Mouse (Mus musculus) liver, embryonic 16.5 days (tissue): Measurements from ENCODE around the gene Kdm2b. TPM values are rescaled to one million over a fixed set of nuclear protein-coding genes. Genes with fewer than 3 reads are reported as not detected.

Source experiments
- ATAC-seq: fragments of 200-750 bp; cut with Nextera tagmentation; 2 replicates; pipeline ENCODE4 v1.8.0; 2017; ENCODE audit warnings: low read depth, mild to moderate bottlenecking, moderate number of reproducible peaks, moderate library complexity
- H3K27ac ChIP-seq: fragments of 300-500 bp; sonication (generic); 2 replicates; pipeline ENCODE4 v1.5.1; 2014; ENCODE audit warnings: mild to moderate bottlenecking, low read length
- H3K27me3 ChIP-seq: fragments of 300-500 bp; sonication (generic); 2 replicates; pipeline ENCODE4 v1.6.1; 2014; ENCODE audit warnings: low read depth, low read length, mixed read lengths; ENCODE audit not compliant: control insufficient read depth, insufficient read depth
- H3K36me3 ChIP-seq: fragments of 300-500 bp; sonication (generic); 2 replicates; pipeline ENCODE4 v1.6.1; 2014; ENCODE audit warnings: mild to moderate bottlenecking; ENCODE audit not compliant: control insufficient read depth, insufficient read depth
- H3K4me1 ChIP-seq: fragments of 300-500 bp; sonication (generic); 2 replicates; pipeline ENCODE4 v1.6.1; 2014; ENCODE audit warnings: low read depth, low read length, mixed read lengths; ENCODE audit not compliant: control insufficient read depth
- H3K4me2 ChIP-seq: fragments of 300-500 bp; sonication (generic); 2 replicates; pipeline ENCODE4 v1.6.1; 2014; ENCODE audit warnings: low read depth, low read length, mixed read lengths
- H3K4me3 ChIP-seq: fragments of 300-500 bp; sonication (generic); 2 replicates; pipeline ENCODE4 v1.5.1; 2014; ENCODE audit warnings: low read depth, mild to moderate bottlenecking, low read length
- H3K9ac ChIP-seq: fragments of 300-500 bp; sonication (generic); 2 replicates; pipeline ENCODE4 v1.6.1; 2014; ENCODE audit warnings: low read depth, low read length
- H3K9me3 ChIP-seq: fragments of 300-500 bp; sonication (generic); replicated peaks from 2 replicates; pipeline ENCODE4 v1.6.1; 2016; ENCODE audit warnings: low read length; ENCODE audit not compliant: control insufficient read depth
- WGBS: fragments of 180-500 bp; shearing (Covaris S2); extraction: QIAGEN DNeasy Blood & Tissue Kit; methylation state at CpG from one replicate; pipeline ENCODE4 v1.1.7; 2014; ENCODE audit not compliant: insufficient replicate concordance; 5-methylcytosine and 5-hydroxymethylcytosine counted together
- polyA plus RNA-seq: library from polyadenylated mRNA; unstranded; fragments of >200 nt; fragmentation: Nextera tagmentation; extraction: Ambion mirVana; gene quantifications from 2 replicates; pipeline ENCODE4 v1.2.1, GENCODE M21; 2015

Gene Kdm2b
- polyA plus RNA-seq, 1 experiment from 2014 or later = 14.4 TPM

GRCm38 (mm10) chr5:122968322-122968721 is 21.3 kb downstream of the Kdm2b start:
- H3K9ac ChIP-seq = no peak overlapping the region
- H3K36me3 ChIP-seq = no peaks in the 10 kb centered on the region
- H3K4me2 ChIP-seq = no peak overlapping the region
- H3K4me3 ChIP-seq = no peak overlapping the region
- peaks cover 9% of the 10 kb centered on the region for H3K4me1 ChIP-seq
- H3K9me3 ChIP-seq = no peaks in the 10 kb centered on the region
- no peak for ATAC-seq
- no peaks in the 10 kb centered on the region for H3K27me3 ChIP-seq
- 31% methylated on average over 4 of the region's 4 CpGs for WGBS
- H3K27ac ChIP-seq = no peak overlapping the region

- Histone ChIP-seq H3K27ac (no peak overlapping the region), H3K4me3 (no peak overlapping the region), H3K4me1 (no peaks in the 10 kb centered on the region), H3K36me3 (no peaks in the 10 kb centered on the region), H3K27me3 (no peaks in the 10 kb centered on the region), H3K4me2 (no peak overlapping the region), H3K9ac (no peak overlapping the region), H3K9me3 (no peaks in the 10 kb centered on the region)
- WGBS = 38% methylated on average over 11 of the region's 11 CpGs
- ATAC-seq = no peak
Measured at GRCm38 (mm10) chr5:122965427-122965826, 24.2 kb downstream of the Kdm2b start.

GRCm38 (mm10) chr5:122964853-122965252 is 24.8 kb downstream of the Kdm2b start:
- no peak for ATAC-seq
- H3K4me1 ChIP-seq = no peaks in the 10 kb centered on the region
- H3K4me3 ChIP-seq = no peak overlapping the region
- no peak overlapping the region for H3K27ac ChIP-seq
- no peak overlapping the region for H3K4me2 ChIP-seq
- H3K27me3 ChIP-seq = no peaks in the 10 kb centered on the region
- no peaks in the 10 kb centered on the region for H3K36me3 ChIP-seq
- H3K9me3 ChIP-seq = no peaks in the 10 kb centered on the region
- WGBS = 57% methylated on average over 6 of the region's 6 CpGs
- no peak overlapping the region for H3K9ac ChIP-seq

- Histone ChIP-seq H3K4me1 (no peaks in the 10 kb centered on the region), H3K27me3 (no peaks in the 10 kb centered on the region), H3K9ac (no peak overlapping the region), H3K36me3 (no peaks in the 10 kb centered on the region), H3K4me3 (no peak overlapping the region), H3K4me2 (no peak overlapping the region), H3K27ac (no peak overlapping the region), H3K9me3 (no peaks in the 10 kb centered on the region)
- 57% methylated on average over 3 of the region's 3 CpGs for WGBS
- no peak for ATAC-seq
Measured at GRCm38 (mm10) chr5:122961905-122962304, 27.7 kb downstream of the Kdm2b start.

DNA sequence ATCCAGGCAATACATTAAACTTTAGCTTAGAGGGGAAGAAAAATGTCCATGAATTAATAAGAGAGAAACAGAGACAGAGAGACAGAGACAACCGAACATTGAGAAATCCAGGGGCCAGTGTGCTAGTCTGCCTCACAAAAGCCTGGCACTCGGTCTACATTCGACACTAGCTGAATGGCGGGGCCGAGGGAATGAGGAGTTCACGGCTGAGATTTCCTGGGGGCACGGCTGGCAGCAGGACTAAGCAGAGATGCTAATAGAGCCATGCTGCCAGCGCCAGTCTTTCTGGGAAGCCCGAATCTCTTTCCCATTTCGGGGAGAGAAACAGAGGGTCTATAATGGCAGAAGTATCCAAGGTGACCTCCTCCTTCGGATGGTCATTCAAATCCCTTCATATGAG is 30.2 kb downstream of the Kdm2b start:
- no peak overlapping the region for H3K4me3 ChIP-seq
- H3K36me3 ChIP-seq = no peaks in the 10 kb centered on the region
- peaks cover 3% of the 10 kb centered on the region; the same call in 1 of the 2 replicates for H3K27me3 ChIP-seq
- no peak for ATAC-seq
- H3K9me3 ChIP-seq = no peaks in the 10 kb centered on the region
- no peak overlapping the region for H3K9ac ChIP-seq
- H3K4me1 ChIP-seq = no peaks in the 10 kb centered on the region
- no peak overlapping the region for H3K27ac ChIP-seq
- 74% methylated on average over 11 of the region's 11 CpGs for WGBS
- H3K4me2 ChIP-seq = no peak overlapping the region

DNA sequence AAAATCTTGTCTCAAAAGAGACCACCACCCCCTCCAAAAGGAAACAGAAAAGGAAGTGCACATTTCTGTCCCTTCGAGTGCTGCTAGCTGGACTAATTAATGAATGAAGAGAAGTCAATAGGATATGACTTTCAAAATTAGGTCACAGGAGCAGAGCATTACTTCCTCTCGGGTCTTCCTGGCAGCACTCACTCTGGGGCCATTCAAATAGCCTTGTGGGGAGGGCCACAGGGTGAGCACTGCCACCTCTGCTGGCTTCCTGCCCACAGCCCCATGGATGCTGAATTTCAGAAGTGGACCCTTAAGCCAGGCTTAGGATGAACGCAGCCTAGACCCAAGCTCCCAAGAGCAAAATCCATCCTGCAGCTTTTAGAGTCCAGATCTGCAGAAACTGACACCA is 33.6 kb downstream of the Kdm2b start:
- H3K9me3 ChIP-seq = no peaks in the 10 kb centered on the region
- H3K36me3 ChIP-seq = no peaks in the 10 kb centered on the region
- H3K4me2 ChIP-seq = no peak overlapping the region
- 20% methylated on average over 3 of the region's 3 CpGs for WGBS
- peaks cover 9% of the 10 kb centered on the region for H3K4me1 ChIP-seq
- no peak overlapping the region for H3K9ac ChIP-seq
- no peak overlapping the region for H3K27ac ChIP-seq
- peaks cover 33% of the 10 kb centered on the region for H3K27me3 ChIP-seq
- ATAC-seq = no peak
- no peak overlapping the region for H3K4me3 ChIP-seq

- H3K4me1 ChIP-seq = peaks cover 19% of the 10 kb centered on the region
- H3K9ac ChIP-seq = peak overlapping the region; percentile 35; the same call in 1 of the 2 replicates
- H3K27me3 ChIP-seq = peaks cover 43% of the 10 kb centered on the region
- H3K9me3 ChIP-seq = no peaks in the 10 kb centered on the region
- H3K4me2 ChIP-seq = peak overlapping the region; percentile 63
- peak overlapping the region; percentile 47 for H3K4me3 ChIP-seq
- H3K27ac ChIP-seq = no peak overlapping the region
- WGBS = 4% methylated on average over 59 of the region's 59 CpGs
- no peaks in the 10 kb centered on the region for H3K36me3 ChIP-seq
- ATAC-seq = peak; percentile 17; the same call in 1 of the 2 replicates
Measured at GRCm38 (mm10) chr5:122951913-122952641, 37.5 kb downstream of the Kdm2b start.

- Histone ChIP-seq H3K27me3 (peaks cover 43% of the 10 kb centered on the region), H3K27ac (no peak overlapping the region)
- peak; percentile 49 for ATAC-seq
Measured at GRCm38 (mm10) chr5:122951056-122951912, 38.3 kb downstream of the Kdm2b start.

More at GRCm38 (mm10) chr5:122951056-122951912, 38.3 kb downstream of the Kdm2b start:
- Histone ChIP-seq H3K4me3 (peak overlapping the region; percentile 47), H3K36me3 (no peaks in the 10 kb centered on the region), H3K9ac (no peak overlapping the region), H3K4me1 (peaks cover 19% of the 10 kb centered on the region), H3K9me3 (no peaks in the 10 kb centered on the region), H3K4me2 (peak overlapping the region; percentile 63)
- WGBS = 6% methylated on average over 30 of the region's 30 CpGs
